Mouse (Mus musculus) Muller cell, postnatal 12 days (primary cell): ENCODE results near the gene Ppp1r32.

Experiments
- DNase-seq: peaks from one replicate; pipeline ENCODE4 v3.0.0-alpha.2; 2015; ENCODE audit errors: inconsistent ontology term

Gene Ppp1r32

GRCm38 (mm10) chr19:10458096-10458495 is 24.6 kb downstream of the Ppp1r32 start:
- peak; percentile 47 for DNase-seq

- peak; percentile 82 for DNase-seq
Observed at GRCm38 (mm10) chr19:10457484-10457800, 25.3 kb downstream of the Ppp1r32 start.

GRCm38 (mm10) chr19:10456752-10457483 is 25.8 kb downstream of the Ppp1r32 start, which contains the start of gene Lrrc10b:
Gene Lrrc10b, minus strand, starts transcription at chr19:10457473.
- peak; percentile 50 for DNase-seq

DNA sequence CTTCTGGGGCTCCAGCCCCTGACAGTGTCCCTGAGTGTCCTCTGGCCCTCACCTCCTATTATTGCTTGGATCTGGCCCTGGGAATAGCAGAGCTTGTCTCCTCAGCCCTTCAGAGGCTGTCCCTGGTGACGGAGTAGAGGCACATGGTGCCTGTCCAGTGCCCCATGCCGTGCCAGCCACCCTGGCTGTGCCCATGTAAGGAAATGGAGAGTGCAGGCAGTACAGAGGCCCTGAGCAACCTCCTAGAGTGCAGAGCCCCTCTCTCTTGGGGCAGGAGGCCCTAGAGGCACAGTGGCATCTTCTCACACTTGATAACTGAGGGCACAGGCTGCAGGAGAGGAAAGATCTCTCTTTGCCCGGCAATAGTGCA is 27.3 kb downstream of the Ppp1r32 start:
- DNase-seq: no peak

DNA sequence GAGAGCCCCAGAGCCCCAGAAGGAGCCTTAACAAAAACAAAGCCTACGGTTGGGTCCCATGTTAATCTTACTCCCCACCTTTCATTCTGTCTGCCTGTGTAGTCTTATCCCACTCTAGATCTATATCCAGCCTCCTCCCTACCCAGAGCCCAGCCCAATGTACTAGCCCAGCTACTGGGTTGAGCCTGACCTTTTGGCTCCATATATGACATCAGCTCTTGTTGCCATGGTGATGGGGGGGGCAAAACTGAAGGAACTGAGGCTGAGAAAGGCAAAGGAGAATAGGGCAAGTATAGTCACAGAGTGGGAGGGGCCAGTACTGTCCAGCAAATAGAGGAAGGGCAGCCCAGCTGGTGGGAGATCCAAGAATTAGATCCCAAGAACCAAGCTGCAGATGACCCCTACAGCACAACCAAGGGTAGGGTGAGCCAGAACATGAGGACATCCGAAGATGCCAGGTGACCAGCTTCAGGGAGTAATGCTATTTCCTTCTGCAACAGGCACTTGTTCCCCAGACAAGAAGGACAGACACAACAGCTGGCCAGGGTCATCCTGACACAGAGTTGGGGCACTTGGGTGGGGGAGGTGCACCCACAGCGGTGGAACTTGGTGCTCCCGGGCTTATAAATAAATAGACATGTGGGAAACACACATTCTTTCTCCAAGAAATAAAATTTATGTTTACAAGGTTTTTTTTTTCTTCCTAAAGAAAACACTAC is 27.9 kb downstream of the Ppp1r32 start:
- DNase-seq: no peak

DNA sequence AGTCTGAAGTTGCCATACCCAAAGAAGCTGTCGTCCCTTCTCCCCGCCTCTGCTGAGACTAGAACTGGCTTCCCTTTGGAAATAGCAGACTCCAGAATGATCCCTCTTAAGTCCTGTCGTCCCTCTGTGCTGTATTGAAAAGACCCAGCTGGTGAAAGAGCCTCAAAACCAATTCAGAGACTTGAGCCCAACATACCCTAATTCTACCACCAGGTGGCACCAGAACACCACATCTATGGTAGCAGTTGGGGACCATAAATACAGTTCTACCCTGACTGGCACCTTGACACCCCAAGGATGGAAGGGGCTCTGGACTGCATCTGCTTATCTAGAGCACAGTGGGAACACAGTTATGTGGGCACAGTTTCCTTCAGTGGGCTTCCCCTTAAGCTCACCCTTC is 33.0 kb downstream of the Ppp1r32 start:
- DNase-seq: peak; percentile 51

DNA sequence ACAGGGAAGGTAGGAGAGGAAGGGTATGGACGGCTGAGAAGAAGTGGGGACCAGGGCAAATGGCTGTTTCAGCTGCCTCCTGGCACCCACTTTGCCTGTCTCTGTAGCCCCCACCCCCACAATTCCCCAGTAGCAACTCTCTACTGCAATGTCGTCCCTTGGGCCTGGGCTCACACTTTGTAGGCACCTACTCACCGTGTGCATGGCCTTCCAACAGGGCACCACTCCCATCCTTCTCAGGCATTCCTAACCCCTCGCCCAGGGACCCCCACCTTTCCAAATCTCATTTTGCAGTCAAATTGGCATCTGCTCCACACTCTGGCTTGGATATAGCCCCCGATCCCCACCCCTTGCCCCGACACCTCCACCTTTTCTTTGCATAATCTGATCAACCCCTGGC is 33.5 kb downstream of the Ppp1r32 start:
- DNase-seq: no peak

GRCm38 (mm10) chr19:10448275-10448674 is 34.5 kb downstream of the Ppp1r32 start:
- DNase-seq: no peak

DNA sequence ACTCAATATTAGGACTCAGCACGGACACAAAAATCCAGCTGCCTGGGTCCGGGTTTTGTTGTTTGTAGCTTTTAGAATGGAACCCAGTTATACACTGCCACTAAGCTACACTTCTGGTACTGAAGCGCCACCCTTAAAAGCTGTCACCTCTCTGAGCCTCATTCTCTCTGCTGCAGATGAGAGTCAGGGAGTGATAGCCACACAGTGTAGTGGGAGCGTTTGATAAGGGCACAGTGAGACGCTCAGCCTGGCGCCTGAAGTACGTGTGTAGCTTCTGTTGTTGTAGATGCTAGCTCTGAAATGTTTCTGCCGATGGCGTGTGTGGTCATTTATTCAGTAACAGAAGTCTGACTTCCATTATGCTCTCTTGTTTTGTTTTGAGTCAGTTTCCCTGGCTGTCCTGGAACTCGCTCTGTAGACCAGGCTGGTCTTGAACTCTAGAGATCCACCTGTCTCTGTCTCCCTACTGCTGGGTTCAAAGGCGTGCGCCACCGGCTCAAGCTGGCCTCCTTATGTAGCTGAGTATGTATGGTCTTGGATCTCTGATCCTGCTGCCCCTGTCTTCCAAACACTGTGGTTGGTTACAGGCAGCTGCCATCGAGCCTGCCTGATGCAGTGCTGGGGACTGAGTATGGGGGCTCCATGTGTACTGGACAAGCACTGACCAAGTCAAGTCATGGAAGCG is 37.9 kb downstream of the Ppp1r32 start:
- DNase-seq: no peak

DNA sequence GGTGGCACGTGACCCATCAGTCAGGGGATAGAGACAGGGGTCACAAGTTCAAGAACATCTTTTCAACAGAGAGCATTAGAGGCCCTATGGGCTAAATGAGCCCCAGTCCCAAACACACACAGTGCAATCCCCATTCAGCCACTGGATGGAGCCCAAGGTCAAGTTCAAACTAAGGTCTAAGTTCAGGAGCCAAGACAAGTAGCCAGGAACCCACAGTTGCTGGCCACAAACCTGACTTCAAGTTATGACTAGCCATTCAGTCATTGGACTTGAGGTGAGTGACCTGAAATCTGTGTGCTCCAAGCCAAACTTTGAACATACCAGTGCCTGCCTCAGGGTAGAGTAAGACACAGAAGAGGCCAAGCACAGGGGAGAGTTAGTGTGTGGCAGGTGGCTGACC is 45.2 kb downstream of the Ppp1r32 start:
- DNase-seq: no peak

- no peak for DNase-seq
Observed at GRCm38 (mm10) chr19:10436726-10437125, 46.0 kb downstream of the Ppp1r32 start.

- peak; percentile 58 for DNase-seq
Observed at GRCm38 (mm10) chr19:10435908-10436307, 46.8 kb downstream of the Ppp1r32 start.

- DNase-seq: no peak
Observed at GRCm38 (mm10) chr19:10434927-10435326, 47.8 kb downstream of the Ppp1r32 start.

DNA sequence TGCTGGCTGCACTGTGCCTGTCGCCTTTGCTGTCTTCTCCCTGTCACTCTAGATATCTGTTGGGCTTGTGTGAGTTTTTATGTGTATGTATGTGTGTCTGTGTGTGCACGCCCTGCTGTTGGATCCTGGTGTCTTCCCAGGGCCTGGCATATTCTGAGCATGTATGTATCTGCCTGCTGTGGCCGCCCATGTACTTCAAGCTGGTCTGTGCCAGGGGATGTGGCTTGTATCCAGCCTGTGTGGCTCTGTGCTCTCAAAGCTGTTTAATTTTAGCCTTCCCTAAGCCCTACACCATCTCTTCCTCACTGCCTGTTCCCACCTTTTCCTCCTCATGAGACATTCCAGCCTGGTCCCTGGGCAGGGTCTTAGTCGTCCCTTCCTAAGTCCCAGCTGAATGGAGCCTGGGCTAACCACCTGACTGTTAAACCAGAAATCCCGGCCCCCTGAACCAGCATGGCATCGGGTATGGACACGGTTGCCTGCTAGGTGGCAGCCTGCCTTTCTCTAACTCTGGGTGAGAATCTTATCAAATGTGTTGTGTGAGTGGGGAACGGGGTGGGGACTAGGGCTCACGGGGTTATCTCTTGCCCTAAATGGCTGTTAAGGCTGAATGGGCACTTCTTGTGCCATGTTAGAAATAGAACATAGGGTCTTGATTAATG is 48.7 kb downstream of the Ppp1r32 start:
- DNase-seq: no peak

DNA sequence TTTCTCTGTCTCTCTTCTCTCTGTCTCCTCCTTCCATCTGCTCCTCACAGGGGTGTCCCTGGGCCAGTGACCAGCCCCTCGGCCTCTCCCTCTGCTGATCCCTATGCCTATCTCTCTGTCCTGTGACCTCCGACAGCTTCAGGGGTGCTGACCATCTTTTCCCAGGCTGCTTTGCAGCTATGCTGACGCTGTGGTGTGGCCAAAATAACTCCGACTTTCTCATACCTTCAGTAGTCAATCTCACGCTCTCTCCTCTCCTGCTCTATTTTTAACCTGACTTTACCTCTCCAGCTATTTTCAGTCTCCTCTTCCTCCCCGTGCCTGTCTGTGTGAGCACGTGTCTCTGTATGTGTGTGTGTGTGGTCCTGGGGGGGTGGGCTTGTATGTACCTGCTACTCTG is 49.5 kb downstream of the Ppp1r32 start:
- DNase-seq: no peak

- no peak for DNase-seq
Observed at GRCm38 (mm10) chr19:10431841-10432240, 50.9 kb downstream of the Ppp1r32 start.

DNA sequence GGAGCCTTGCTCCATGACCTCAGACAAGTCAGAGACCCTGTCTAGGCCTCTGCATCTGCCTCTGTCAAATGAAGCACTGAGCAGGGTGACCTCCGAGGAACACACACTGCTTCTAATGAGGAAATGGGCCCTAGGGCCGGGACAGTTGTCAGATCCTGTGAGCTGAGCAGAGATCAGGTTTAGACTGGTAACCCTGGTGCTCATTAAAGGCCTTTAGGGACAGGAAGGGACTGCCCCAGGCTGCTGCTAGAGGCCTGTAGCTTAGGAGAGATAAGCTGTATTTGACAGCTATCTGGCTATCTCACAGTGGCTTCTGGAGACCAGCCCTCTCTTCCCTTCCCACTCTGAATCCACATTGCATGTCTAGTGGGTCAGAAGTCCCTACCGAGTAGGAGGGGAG is 51.3 kb downstream of the Ppp1r32 start:
- DNase-seq: no peak

DNA sequence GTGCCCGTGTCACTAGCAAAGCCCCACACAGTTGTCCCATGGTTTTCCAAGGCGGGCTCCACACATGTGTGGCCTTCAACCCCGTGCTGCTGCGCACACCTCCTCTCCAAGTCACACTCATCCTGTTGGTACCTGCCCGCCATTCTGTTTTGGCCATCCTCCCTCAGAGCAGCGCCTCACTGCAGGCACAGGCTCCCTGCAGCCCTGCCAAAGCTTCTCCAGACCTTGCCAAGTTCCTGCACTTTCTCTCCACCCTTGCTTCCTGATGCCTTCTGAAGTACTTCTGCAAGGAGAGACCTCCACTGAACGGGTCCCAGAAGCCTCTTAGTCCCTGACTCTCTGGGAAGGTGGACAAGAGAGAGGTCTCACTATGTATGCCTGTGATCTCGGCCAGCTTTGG is 53.4 kb downstream of the Ppp1r32 start:
- DNase-seq: no peak

- DNase-seq: no peak
Observed at GRCm38 (mm10) chr19:10427431-10427830, 55.3 kb downstream of the Ppp1r32 start.

- no peak for DNase-seq
Observed at GRCm38 (mm10) chr19:10426793-10427192, 55.9 kb downstream of the Ppp1r32 start.

GRCm38 (mm10) chr19:10426312-10426711 is 56.4 kb downstream of the Ppp1r32 start:
- DNase-seq: no peak
